Mouse (Mus musculus) heart, postnatal 10 days (tissue): Measurements from ENCODE around the gene Gm10271. TPM values are rescaled to one million over a fixed set of nuclear protein-coding genes. Genes with fewer than 3 reads are reported as not detected.

Experiments used
- DNase-seq, 2 experiments: peaks; one replicate each; pipeline ENCODE4 v3.0.0; 2021
- intact Hi-C: fragments of 180-260 bp; cut with DNase I; formaldehyde crosslinking; loops from one replicate; pipeline ENCODE4 v1.15.1; 2025
- total RNA-seq, 2 experiments: library from RNA; stranded (reverse); gene quantifications; 2 replicates each; pipeline ENCODE4 v1.2.3; 2021

Gm10271 gene
- total RNA-seq, 2 experiments from 2014 or later: not detected

DNA sequence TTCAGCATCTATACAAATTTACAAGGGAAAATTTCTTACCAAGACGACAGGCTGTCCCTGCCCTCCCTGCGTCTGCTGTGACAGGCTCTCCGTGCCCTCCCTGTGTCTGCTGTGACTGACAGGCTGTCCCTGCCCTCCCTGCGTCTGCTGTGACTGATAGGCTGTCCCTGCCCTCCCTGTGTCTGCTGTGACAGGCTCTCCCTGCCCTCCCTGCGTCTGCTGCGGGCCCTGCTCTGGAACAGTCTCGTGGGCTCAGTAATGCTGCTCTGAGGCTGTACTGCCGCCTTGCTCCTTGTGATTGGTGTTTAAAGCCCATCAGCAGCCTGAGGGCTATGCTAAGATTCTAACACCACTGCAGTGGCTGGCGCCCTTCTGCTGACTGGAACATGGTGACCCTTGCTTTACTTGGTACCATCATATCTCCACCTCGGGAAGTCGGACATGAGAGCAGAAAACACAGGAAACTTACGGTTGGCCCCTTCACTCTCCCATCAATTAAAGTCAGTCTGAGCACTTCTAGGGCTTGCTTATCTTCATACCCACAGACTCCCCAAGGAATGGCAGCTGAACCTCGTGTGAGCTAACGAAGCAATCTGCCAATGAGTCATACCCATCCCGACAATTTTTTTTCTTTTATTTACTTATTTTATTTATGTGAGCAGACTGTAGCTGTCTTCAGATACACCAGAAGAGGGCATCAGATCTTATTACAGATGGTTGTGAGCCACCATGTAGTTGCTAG lies 63.3 kb downstream of the Gm10271 start:
- DNase-seq: no peak
- intact Hi-C loops: no loop called here

Other genes starting within 250 kb of the Gm10271 start
- gene Myrfl, start 75.7 kb downstream of the Gm10271 start, total RNA-seq: under 1 TPM; 0.43 to 0.67 TPM
- gene Rab3ip, start 21.8 kb downstream of the Gm10271 start, total RNA-seq: 10 to 100 TPM; 76.8 to 81.6 TPM
- gene Best3, start 13.7 kb upstream of the Gm10271 start, total RNA-seq: 1 to 10 TPM; 1.4 to 1.7 TPM
- gene Lrrc10, start 72.7 kb upstream of the Gm10271 start, total RNA-seq: 100 to 1,000 TPM; 156 to 283 TPM
- gene Cct2, start 91.2 kb upstream of the Gm10271 start, total RNA-seq: 100 to 1,000 TPM; 160 to 179 TPM
- 10 to 100 TPM; 22.7 to 22.8 TPM for gene Frs2, start 175.9 kb upstream of the Gm10271 start, total RNA-seq